Mouse (Mus musculus): Measurements from ENCODE around the gene Cdkn1a. TPM values are rescaled to one million over a fixed set of nuclear protein-coding genes. Genes with fewer than 3 reads are reported as not detected.

Gene Cdkn1a
- polyA plus RNA-seq, 1 experiment from 2014 or later = 12.4 TPM

GRCm38 (mm10) chr17:29053841-29054240, 36.9 kb upstream of the Cdkn1a start:
- no peaks in the 10 kb centered on the region for H3K36me3 ChIP-seq (ENCODE audit: insufficient read depth)
- no peak for TF ChIP-seq CTCF (IDR thresholded peaks at IDR 0.05; ENCODE audit: low read depth)
- H3K4me2 ChIP-seq = no peak overlapping the region
- H3K27ac ChIP-seq (ENCODE audit: low read depth) = peak overlapping the region; percentile 24; the same call in 1 of the 2 replicates
- no peaks in the 10 kb centered on the region for H3K27me3 ChIP-seq (ENCODE audit: insufficient read depth, low read length)
- H3K4me3 ChIP-seq (ENCODE audit: low read depth, low read length) = no peak overlapping the region
- H3K9ac ChIP-seq = no peak overlapping the region
- ATAC-seq (ENCODE audit: insufficient read depth) (no peak), DNase-seq (peak; percentile 73)
- 34% methylated on average over 7 of the region's 7 CpGs for WGBS
- no peaks in the 10 kb centered on the region for H3K9me3 ChIP-seq (ENCODE audit: low read depth, low read length)
- H3K4me1 ChIP-seq (ENCODE audit: insufficient read depth) = peaks cover 7% of the 10 kb centered on the region; the same call in 1 of the 2 replicates

GRCm38 (mm10) chr17:29054429-29054828, 36.3 kb upstream of the Cdkn1a start:
- DNase-seq = no peak
- no peaks in the 10 kb centered on the region for H3K27me3 ChIP-seq (ENCODE audit: insufficient read depth, low read length)
- H3K9me3 ChIP-seq (ENCODE audit: low read depth, low read length) = no peaks in the 10 kb centered on the region
- H3K36me3 ChIP-seq (ENCODE audit: insufficient read depth) = no peaks in the 10 kb centered on the region
- peaks cover 7% of the 10 kb centered on the region; the same call in 1 of the 2 replicates for H3K4me1 ChIP-seq (ENCODE audit: insufficient read depth)
- no peak overlapping the region for H3K4me3 ChIP-seq (ENCODE audit: low read depth, low read length)
- H3K27ac ChIP-seq (ENCODE audit: low read depth) = no peak overlapping the region
- H3K9ac ChIP-seq = no peak overlapping the region
- no peak for TF ChIP-seq CTCF (IDR thresholded peaks at IDR 0.05; ENCODE audit: low read depth)
- WGBS = 74% methylated on average over 6 of the region's 6 CpGs
- H3K4me2 ChIP-seq = no peak overlapping the region
- ATAC-seq (ENCODE audit: insufficient read depth) = no peak

DNA sequence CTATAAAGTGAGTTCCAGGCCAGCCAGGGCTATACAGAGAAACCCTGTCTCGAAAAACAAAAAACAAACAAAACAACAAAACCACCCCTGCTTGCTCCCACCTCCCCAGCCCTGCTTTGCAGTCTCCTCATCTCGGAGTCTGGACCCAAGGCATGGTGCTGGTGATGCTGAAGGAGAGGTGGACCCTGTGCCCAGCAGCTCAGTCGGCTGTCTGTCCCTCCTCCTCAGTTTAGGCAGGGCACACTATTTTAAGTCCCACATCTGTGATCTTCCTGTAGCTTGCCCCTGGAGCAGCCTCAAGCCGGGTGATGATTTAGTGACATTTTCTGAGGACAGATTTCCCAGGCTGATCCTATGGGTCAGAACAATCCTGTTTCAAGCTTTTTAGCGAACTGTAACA, 35.2 kb upstream of the Cdkn1a start:
- no peak for ATAC-seq (ENCODE audit: insufficient read depth)
- Histone ChIP-seq H3K27me3 (ENCODE audit: insufficient read depth, low read length) (no peaks in the 10 kb centered on the region), H3K9me3 (ENCODE audit: low read depth, low read length) (no peaks in the 10 kb centered on the region), H3K4me1 (ENCODE audit: insufficient read depth) (peaks cover 7% of the 10 kb centered on the region; the same call in 1 of the 2 replicates), H3K36me3 (ENCODE audit: insufficient read depth) (no peaks in the 10 kb centered on the region), H3K4me2 (no peak overlapping the region), H3K27ac (ENCODE audit: low read depth) (no peak overlapping the region), H3K4me3 (ENCODE audit: low read depth, low read length) (no peak overlapping the region), H3K9ac (no peak overlapping the region)
- DNase-seq = no peak
- no peak for TF ChIP-seq CTCF (IDR thresholded peaks at IDR 0.05; ENCODE audit: low read depth)
- WGBS = 60% methylated on average over 5 of the region's 5 CpGs

GRCm38 (mm10) chr17:29056207-29056606, 34.6 kb upstream of the Cdkn1a start:
- Histone ChIP-seq H3K27me3 (ENCODE audit: insufficient read depth, low read length) (no peaks in the 10 kb centered on the region), H3K9me3 (ENCODE audit: low read depth, low read length) (no peaks in the 10 kb centered on the region), H3K4me3 (ENCODE audit: low read depth, low read length) (no peak overlapping the region), H3K36me3 (ENCODE audit: insufficient read depth) (no peaks in the 10 kb centered on the region), H3K4me2 (no peak overlapping the region), H3K9ac (no peak overlapping the region), H3K27ac (ENCODE audit: low read depth) (no peak overlapping the region), H3K4me1 (ENCODE audit: insufficient read depth) (peaks cover 7% of the 10 kb centered on the region; the same call in 1 of the 2 replicates)
- no peak for TF ChIP-seq CTCF (IDR thresholded peaks at IDR 0.05; ENCODE audit: low read depth)
- ATAC-seq (ENCODE audit: insufficient read depth) (no peak), DNase-seq (no peak)
- WGBS = 15% methylated on average over 7 of the region's 7 CpGs

DNA sequence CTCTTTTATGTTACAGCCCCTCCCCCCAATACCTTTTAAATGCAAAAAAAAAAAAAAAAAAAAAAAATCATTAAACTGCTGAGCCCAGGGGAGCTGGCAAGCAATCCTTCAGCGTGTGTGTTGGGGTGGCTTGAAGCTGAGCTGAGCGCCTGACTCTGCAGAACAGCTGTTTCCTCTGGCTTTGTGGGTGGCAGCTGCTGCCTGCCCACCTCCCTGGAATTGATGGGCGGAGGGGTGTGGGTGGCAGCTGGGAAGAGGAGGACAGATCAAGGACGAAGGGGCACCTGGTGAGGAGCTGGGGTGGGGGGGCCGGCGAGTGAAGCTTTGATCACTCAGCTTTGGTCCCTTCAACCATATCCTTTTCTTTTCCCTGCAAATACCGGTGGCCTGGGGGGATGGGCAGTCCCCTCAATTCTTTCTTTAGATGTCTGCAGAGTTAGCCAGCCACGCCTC, 34.1 kb upstream of the Cdkn1a start:
- no peak for TF ChIP-seq CTCF (IDR thresholded peaks at IDR 0.05; ENCODE audit: low read depth)
- no peaks in the 10 kb centered on the region for H3K36me3 ChIP-seq (ENCODE audit: insufficient read depth)
- H3K4me2 ChIP-seq = no peak overlapping the region; the same call in 1 of the 2 replicates
- H3K4me1 ChIP-seq (ENCODE audit: insufficient read depth) = peaks cover 7% of the 10 kb centered on the region; the same call in 1 of the 2 replicates
- DNase-seq (no peak), ATAC-seq (ENCODE audit: insufficient read depth) (peak; percentile 29; the same call in 1 of the 2 replicates)
- H3K9ac ChIP-seq = no peak overlapping the region
- no peaks in the 10 kb centered on the region for H3K27me3 ChIP-seq (ENCODE audit: insufficient read depth, low read length)
- no peak overlapping the region; the same call in 1 of the 2 replicates for H3K27ac ChIP-seq (ENCODE audit: low read depth)
- no peaks in the 10 kb centered on the region for H3K9me3 ChIP-seq (ENCODE audit: low read depth, low read length)
- H3K4me3 ChIP-seq (ENCODE audit: low read depth, low read length) = no peak overlapping the region
- WGBS = 8% methylated on average over 8 of the region's 8 CpGs

GRCm38 (mm10) chr17:29057361-29057890, 33.4 kb upstream of the Cdkn1a start:
- H3K27me3 ChIP-seq (ENCODE audit: insufficient read depth, low read length) = no peaks in the 10 kb centered on the region
- H3K4me3 ChIP-seq (ENCODE audit: low read depth, low read length) = no peak overlapping the region
- TF ChIP-seq CTCF (IDR thresholded peaks at IDR 0.05; ENCODE audit: low read depth) = no peak
- no peaks in the 10 kb centered on the region for H3K36me3 ChIP-seq (ENCODE audit: insufficient read depth)
- no peak overlapping the region for H3K4me2 ChIP-seq
- ATAC-seq (ENCODE audit: insufficient read depth) (no peak), DNase-seq (no peak)
- no peak overlapping the region for H3K27ac ChIP-seq (ENCODE audit: low read depth)
- WGBS = 61% methylated on average over 11 of the region's 11 CpGs
- peaks cover 7% of the 10 kb centered on the region; the same call in 1 of the 2 replicates for H3K4me1 ChIP-seq (ENCODE audit: insufficient read depth)
- H3K9me3 ChIP-seq (ENCODE audit: low read depth, low read length) = no peaks in the 10 kb centered on the region
- H3K9ac ChIP-seq = no peak overlapping the region

- 69% methylated on average over 10 of the region's 10 CpGs for WGBS
Measured at GRCm38 (mm10) chr17:29057961-29058360, 32.8 kb upstream of the Cdkn1a start.

More at GRCm38 (mm10) chr17:29057961-29058360, 32.8 kb upstream of the Cdkn1a start:
- Histone ChIP-seq H3K27ac (ENCODE audit: low read depth) (no peak overlapping the region), H3K4me2 (no peak overlapping the region), H3K9me3 (ENCODE audit: low read depth, low read length) (no peaks in the 10 kb centered on the region), H3K4me1 (ENCODE audit: insufficient read depth) (peaks cover 7% of the 10 kb centered on the region; the same call in 1 of the 2 replicates), H3K4me3 (ENCODE audit: low read depth, low read length) (no peak overlapping the region), H3K27me3 (ENCODE audit: insufficient read depth, low read length) (no peaks in the 10 kb centered on the region), H3K9ac (no peak overlapping the region), H3K36me3 (ENCODE audit: insufficient read depth) (no peaks in the 10 kb centered on the region)
- ATAC-seq (ENCODE audit: insufficient read depth) = no peak
- no peak for TF ChIP-seq CTCF (IDR thresholded peaks at IDR 0.05; ENCODE audit: low read depth)
- DNase-seq = no peak

All from lung, embryonic 14.5 days (tissue).